Comparison of ENCODE assay signal across 22 mouse cellular contexts in the genomic region with DNA sequence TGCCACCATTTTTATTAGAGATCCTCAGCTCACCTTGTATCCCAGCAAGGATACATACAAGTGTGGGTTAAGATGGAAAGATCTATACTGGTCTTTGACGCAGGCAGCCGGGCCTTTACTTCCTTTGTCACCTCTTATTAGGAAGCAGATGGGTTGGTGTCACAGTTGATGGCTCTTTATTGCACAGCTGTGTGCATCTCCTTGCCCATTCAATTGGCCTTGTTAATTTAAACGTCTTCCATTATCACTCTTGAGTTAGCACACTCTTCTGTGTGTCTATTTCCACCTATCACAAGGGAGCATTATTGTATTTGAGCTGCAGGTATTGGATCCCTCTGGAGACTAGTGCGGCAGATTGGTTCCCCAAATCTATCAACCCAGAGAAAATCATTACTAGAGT.
DNase-seq lines count a peak whose midpoint lies in the region; ATAC-seq lines count a peak whose summit lies in the region.
"Had no signal": no experiment of that assay in that cellular context is flagged by ENCODE, and none has a peak within 500 bp of the region (broad histone marks: within the 10 kb centered on the region; RNA-seq: fewer than 3 reads in every experiment).

No protein-coding gene starts in this region.

- ATAC-seq in hindbrain, embryonic 15.5 days (ENCODE audit: low FRiP score, low read depth), result peak; percentile 56; the same call in 1 of the 2 replicates
- no peak for ATAC-seq in hindbrain, embryonic 14.5 days (ENCODE audit: low FRiP score)
- ATAC-seq in midbrain, embryonic 13.5 days, result no peak
- no peak for ATAC-seq in midbrain, embryonic 11.5 days (ENCODE audit: low FRiP score)
- peak; percentile 48; the same call in 1 of the 2 replicates for ATAC-seq in neural tube, embryonic 12.5 days (ENCODE audit: low FRiP score, low read depth)
- peak; percentile 66; the same call in 1 of the 2 replicates for ATAC-seq in neural tube, embryonic 14.5 days (ENCODE audit: low read depth)
- no peak for ATAC-seq in forebrain, embryonic 14.5 days
- ATAC-seq: CD4-positive, CD25-positive, alpha-beta regulatory T cell, adult 4 months; forebrain, embryonic 15.5 days; intestine, embryonic 15.5 days had no signal

- no peak overlapping the region for H3K4me2 ChIP-seq in hindbrain, embryonic 15.5 days
- no peak overlapping the region for H3K4me2 ChIP-seq in hindbrain, embryonic 14.5 days (replicated peaks)
- H3K4me2 ChIP-seq in midbrain, embryonic 13.5 days (replicated peaks), result no peak overlapping the region
- H3K4me2 ChIP-seq in midbrain, embryonic 11.5 days, result no peak overlapping the region
- no peak overlapping the region for H3K4me2 ChIP-seq in neural tube, embryonic 12.5 days (replicated peaks)
- no peak overlapping the region for H3K4me2 ChIP-seq in neural tube, embryonic 14.5 days (ENCODE audit: low read depth, low read length)
- H3K4me2 ChIP-seq in forebrain, embryonic 14.5 days (ENCODE audit: low read length), result no peak overlapping the region
- H3K4me2 ChIP-seq: embryonic facial prominence, embryonic 12.5 days; embryonic facial prominence, embryonic 15.5 days; forebrain, embryonic 15.5 days; heart, embryonic 11.5 days; intestine, embryonic 15.5 days had no signal

- H3K27me3 ChIP-seq in hindbrain, embryonic 15.5 days, result no peaks in the 10 kb centered on the region
- H3K27me3 ChIP-seq in hindbrain, embryonic 14.5 days (ENCODE audit: control insufficient read depth, insufficient read depth, low read length), result no peaks in the 10 kb centered on the region
- H3K27me3 ChIP-seq in midbrain, embryonic 13.5 days, result no peaks in the 10 kb centered on the region
- no peaks in the 10 kb centered on the region for H3K27me3 ChIP-seq in midbrain, embryonic 11.5 days (ENCODE audit: control insufficient read depth, insufficient read depth, low read length)
- no peaks in the 10 kb centered on the region for H3K27me3 ChIP-seq in neural tube, embryonic 12.5 days (replicated peaks)
- H3K27me3 ChIP-seq in neural tube, embryonic 14.5 days (ENCODE audit: control insufficient read depth, insufficient read depth, low read length), result no peaks in the 10 kb centered on the region
- H3K27me3 ChIP-seq in forebrain, embryonic 14.5 days (replicated peaks; ENCODE audit: control insufficient read depth, insufficient read depth, low read length), result no peaks in the 10 kb centered on the region
- H3K27me3 ChIP-seq: embryonic facial prominence, embryonic 12.5 days; embryonic facial prominence, embryonic 15.5 days; forebrain, embryonic 15.5 days; intestine, embryonic 15.5 days had no signal

- no peak overlapping the region for H3K27ac ChIP-seq in hindbrain, embryonic 15.5 days (replicated peaks)
- no peak overlapping the region for H3K27ac ChIP-seq in hindbrain, embryonic 14.5 days
- 0 out of 2 replicates have a peak overlapping the region, but pooled peaks have one; percentile 3 for H3K27ac ChIP-seq in midbrain, embryonic 13.5 days
- no peak overlapping the region for H3K27ac ChIP-seq in midbrain, embryonic 11.5 days (ENCODE audit: low read depth, low read length)
- H3K27ac ChIP-seq in neural tube, embryonic 12.5 days, result no peak overlapping the region
- no peak overlapping the region for H3K27ac ChIP-seq in neural tube, embryonic 14.5 days (ENCODE audit: low read depth, low read length)
- no peak overlapping the region for H3K27ac ChIP-seq in forebrain, embryonic 14.5 days (ENCODE audit: low read depth, low read length)
- H3K27ac ChIP-seq: embryonic facial prominence, embryonic 12.5 days; embryonic facial prominence, embryonic 15.5 days; forebrain, embryonic 15.5 days; hindbrain, embryonic 10.5 days; intestine, embryonic 15.5 days had no signal

- H3K36me3 ChIP-seq in hindbrain, embryonic 15.5 days, result no peaks in the 10 kb centered on the region
- no peaks in the 10 kb centered on the region for H3K36me3 ChIP-seq in hindbrain, embryonic 14.5 days (replicated peaks; ENCODE audit: control insufficient read depth, insufficient read depth)
- no peaks in the 10 kb centered on the region for H3K36me3 ChIP-seq in midbrain, embryonic 13.5 days
- no peaks in the 10 kb centered on the region for H3K36me3 ChIP-seq in midbrain, embryonic 11.5 days (ENCODE audit: control insufficient read depth, insufficient read depth, low read length)
- no peaks in the 10 kb centered on the region for H3K36me3 ChIP-seq in neural tube, embryonic 12.5 days
- no peaks in the 10 kb centered on the region for H3K36me3 ChIP-seq in neural tube, embryonic 14.5 days (ENCODE audit: control insufficient read depth, insufficient read depth, low read length)
- no peaks in the 10 kb centered on the region for H3K36me3 ChIP-seq in forebrain, embryonic 14.5 days (ENCODE audit: control insufficient read depth, insufficient read depth, low read length)
- H3K36me3 ChIP-seq: embryonic facial prominence, embryonic 12.5 days; embryonic facial prominence, embryonic 15.5 days; forebrain, embryonic 15.5 days; hindbrain, embryonic 10.5 days; intestine, embryonic 15.5 days had no signal

- WGBS in hindbrain, embryonic 15.5 days, result 54% methylated on average over 4 of the region's 4 CpGs
- WGBS in hindbrain, embryonic 14.5 days, result 64% methylated on average over 4 of the region's 4 CpGs
- whole genome bisulfite sequencing in midbrain, embryonic 13.5 days, result 76% methylated on average over 4 of the region's 4 CpGs
- WGBS in midbrain, embryonic 11.5 days, result 79% methylated on average over 4 of the region's 4 CpGs
- WGBS in neural tube, embryonic 12.5 days, result 46% methylated on average over 4 of the region's 4 CpGs
- WGBS in neural tube, embryonic 14.5 days, result 48% methylated on average over 4 of the region's 4 CpGs
- 83% methylated on average over 4 of the region's 4 CpGs for WGBS in forebrain, embryonic 14.5 days

- H3K4me3 ChIP-seq in hindbrain, embryonic 15.5 days, result no peak overlapping the region
- no peak overlapping the region for H3K4me3 ChIP-seq in hindbrain, embryonic 14.5 days (replicated peaks; ENCODE audit: low read length)
- H3K4me3 ChIP-seq in midbrain, embryonic 13.5 days (replicated peaks), result no peak overlapping the region
- H3K4me3 ChIP-seq in midbrain, embryonic 11.5 days (ENCODE audit: low read depth, low read length), result no peak overlapping the region
- H3K4me3 ChIP-seq in neural tube, embryonic 12.5 days, result no peak overlapping the region
- H3K4me3 ChIP-seq in neural tube, embryonic 14.5 days (ENCODE audit: low read depth, low read length), result no peak overlapping the region
- H3K4me3 ChIP-seq in forebrain, embryonic 14.5 days (ENCODE audit: low read depth, low read length), result no peak overlapping the region
- H3K4me3 ChIP-seq: embryonic facial prominence, embryonic 12.5 days; embryonic facial prominence, embryonic 15.5 days; forebrain, embryonic 15.5 days; hindbrain, embryonic 10.5 days; intestine, embryonic 15.5 days had no signal

- H3K9me3 ChIP-seq in hindbrain, embryonic 15.5 days, result no peaks in the 10 kb centered on the region
- H3K9me3 ChIP-seq in hindbrain, embryonic 14.5 days (ENCODE audit: control insufficient read depth, low read length), result no peaks in the 10 kb centered on the region
- peaks cover 3% of the 10 kb centered on the region; the same call in 1 of the 2 replicates for H3K9me3 ChIP-seq in midbrain, embryonic 13.5 days
- no peaks in the 10 kb centered on the region for H3K9me3 ChIP-seq in midbrain, embryonic 11.5 days (ENCODE audit: control insufficient read depth, low read length)
- no peaks in the 10 kb centered on the region for H3K9me3 ChIP-seq in neural tube, embryonic 12.5 days
- no peaks in the 10 kb centered on the region for H3K9me3 ChIP-seq in neural tube, embryonic 14.5 days (ENCODE audit: control insufficient read depth, low read length)
- H3K9me3 ChIP-seq in forebrain, embryonic 14.5 days (replicated peaks; ENCODE audit: control insufficient read depth, low read length), result no peaks in the 10 kb centered on the region
- H3K9me3 ChIP-seq: embryonic facial prominence, embryonic 12.5 days; embryonic facial prominence, embryonic 15.5 days; forebrain, embryonic 15.5 days; hindbrain, embryonic 10.5 days; intestine, embryonic 15.5 days had no signal

- no peaks in the 10 kb centered on the region for H3K4me1 ChIP-seq in hindbrain, embryonic 15.5 days (replicated peaks)
- H3K4me1 ChIP-seq in hindbrain, embryonic 14.5 days (replicated peaks; ENCODE audit: control insufficient read depth, insufficient read depth, low read length), result no peaks in the 10 kb centered on the region
- 0 out of 2 replicates have a peak, but pooled peaks cover 5% of the 10 kb centered on the region for H3K4me1 ChIP-seq in midbrain, embryonic 13.5 days (replicated peaks)
- H3K4me1 ChIP-seq in midbrain, embryonic 11.5 days (ENCODE audit: control insufficient read depth, insufficient read depth, low read length), result no peaks in the 10 kb centered on the region
- no peaks in the 10 kb centered on the region for H3K4me1 ChIP-seq in neural tube, embryonic 12.5 days
- no peaks in the 10 kb centered on the region for H3K4me1 ChIP-seq in neural tube, embryonic 14.5 days (ENCODE audit: control insufficient read depth, insufficient read depth, low read length)
- H3K4me1 ChIP-seq in forebrain, embryonic 14.5 days (ENCODE audit: control insufficient read depth, insufficient read depth, low read length), result no peaks in the 10 kb centered on the region
- H3K4me1 ChIP-seq: embryonic facial prominence, embryonic 12.5 days; embryonic facial prominence, embryonic 15.5 days; hindbrain, embryonic 10.5 days; intestine, embryonic 15.5 days had no signal

- no peak for DNase-seq in hindbrain, embryonic 14.5 days (ENCODE audit: low spot score)
- no peak for DNase-seq in midbrain, embryonic 11.5 days (ENCODE audit: low spot score, missing footprints)
- no peak for DNase-seq in forebrain, embryonic 14.5 days (ENCODE audit: low spot score)
- DNase-seq: adrenal gland, adult 2 months; adrenal gland, postnatal 14 days; cerebellum, adult 11 months; cerebellum, adult 2 months; cerebellum, adult 9-11 months; cerebellum, postnatal 25 days; gastrocnemius, postnatal 10 days; gastrocnemius, postnatal 36 days had no signal

- no peak overlapping the region for H3K9ac ChIP-seq in hindbrain, embryonic 15.5 days
- H3K9ac ChIP-seq in hindbrain, embryonic 14.5 days, result no peak overlapping the region
- H3K9ac ChIP-seq in midbrain, embryonic 13.5 days (replicated peaks), result no peak overlapping the region
- H3K9ac ChIP-seq in midbrain, embryonic 11.5 days (ENCODE audit: low read length), result no peak overlapping the region
- no peak overlapping the region for H3K9ac ChIP-seq in neural tube, embryonic 12.5 days
- H3K9ac ChIP-seq in neural tube, embryonic 14.5 days (replicated peaks; ENCODE audit: low read depth, low read length), result no peak overlapping the region
- no peak overlapping the region for H3K9ac ChIP-seq in forebrain, embryonic 14.5 days (ENCODE audit: low read length)
- H3K9ac ChIP-seq: embryonic facial prominence, embryonic 12.5 days; embryonic facial prominence, embryonic 15.5 days; forebrain, embryonic 15.5 days; intestine, embryonic 15.5 days had no signal

Comparison
In these comparisons a context has a peak if more than half of its experiments do, and no peak if none do; other contexts are left out.
1. ATAC-seq: peak in hindbrain, embryonic 15.5 days (single experiment), neural tube, embryonic 12.5 days (single experiment) and neural tube, embryonic 14.5 days (single experiment); none in hindbrain, embryonic 14.5 days (single experiment), midbrain, embryonic 13.5 days (single experiment), midbrain, embryonic 11.5 days (single experiment) and forebrain, embryonic 14.5 days (single experiment).